Mouse (Mus musculus) kidney, postnatal 4 days (tissue): ENCODE measurements around the gene Capn8.
A peak's percentile ranks its signal among the peaks of the same experiment; 100 is the strongest.

Source experiments
- DNase-seq, 2 experiments: peaks; one replicate each; pipeline ENCODE4 v3.0.0; 2021; ENCODE audit warnings: mixed read lengths in 2 of 2

The Capn8 gene

DNA sequence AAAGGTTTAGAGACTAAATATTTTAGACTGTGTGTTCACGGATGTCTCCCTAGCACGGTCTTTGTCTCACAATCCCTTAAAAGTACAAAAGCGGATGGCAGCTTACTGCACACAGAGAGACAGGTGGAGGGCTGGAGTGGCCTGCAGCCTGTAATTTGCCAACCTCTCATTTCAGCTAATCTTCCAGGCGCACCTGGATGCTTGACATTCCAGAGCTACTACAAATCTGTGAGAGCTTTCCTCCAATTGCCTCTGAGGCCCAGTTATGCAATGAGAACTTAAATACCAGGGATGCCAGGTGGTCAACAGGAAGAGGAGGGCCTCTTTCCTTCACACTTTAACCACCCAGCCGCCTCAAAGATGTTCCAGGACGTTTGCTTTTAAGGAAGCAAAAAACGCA lies 114.8 kb downstream of the Capn8 start:
- peak in 1 of 2 experiments; percentile 40 for DNase-seq
